Mouse (Mus musculus) left cerebral cortex, postnatal 25 days (tissue): Measurements from ENCODE around the gene Xlr3a. TPM values are rescaled to one million over a fixed set of nuclear protein-coding genes. Genes with fewer than 3 reads are reported as not detected.

Source experiments
- total RNA-seq, 2 experiments: library from RNA; stranded (reverse); gene quantifications; 2 replicates each; pipeline ENCODE4 v1.2.3; 2021

Xlr3a gene
- total RNA-seq, 2 experiments from 2014 or later, result 2.0 to 3.0 TPM

Other genes with a start within 250 kb of the Xlr3a start
- gene Cetn2, start 178.7 kb downstream of the Xlr3a start, total RNA-seq, result 10 to 100 TPM; 51.5 to 52.6 TPM
- gene Nsdhl, start 178.5 kb downstream of the Xlr3a start, total RNA-seq, result 10 to 100 TPM; 23.0 to 25.8 TPM
- under 1 TPM; 0.34 to 0.55 TPM for gene Zfp185, start 109.8 kb downstream of the Xlr3a start, total RNA-seq
- gene Pnma5, start 60.0 kb downstream of the Xlr3a start, total RNA-seq, result under 1 TPM; 0.21 to 0.48 TPM
- 10 to 100 TPM; 12.2 to 14.8 TPM for gene Pnma3, start 32.3 kb downstream of the Xlr3a start, total RNA-seq
- 1 to 10 TPM in 1 of 2 experiments, under 1 TPM in 1; 0.96 to 1.6 TPM for gene Xlr4a, start 14.6 kb downstream of the Xlr3a start, total RNA-seq
- 1 to 10 TPM; 1.0 to 2.5 TPM for gene Gm14685, start 20.0 kb upstream of the Xlr3a start, total RNA-seq
- gene Xlr5b, start 51.7 kb upstream of the Xlr3a start, total RNA-seq, result not detected
- gene DXBay18, start 52.4 kb upstream of the Xlr3a start, total RNA-seq, result under 1 TPM in 1 of 2 experiments, not detected in 1; 0.62 TPM
- gene Spin2d, start 79.9 kb upstream of the Xlr3a start, total RNA-seq, result not detected
- 1 to 10 TPM; 5.1 to 8.5 TPM for gene Xlr3b, start 95.1 kb upstream of the Xlr3a start, total RNA-seq
- under 1 TPM; 0.53 to 0.55 TPM for gene Xlr4b, start 117.2 kb upstream of the Xlr3a start, total RNA-seq
- 10 to 100 TPM; 15.0 to 21.2 TPM for gene F8a, start 131.2 kb upstream of the Xlr3a start, total RNA-seq
- not detected for gene Xlr4c, start 146.0 kb upstream of the Xlr3a start, total RNA-seq
- gene Xlr3c, start 168.3 kb upstream of the Xlr3a start, total RNA-seq, result not detected
- gene Xlr5a, start 195.9 kb upstream of the Xlr3a start, total RNA-seq, result not detected
- gene Xlr5c, start 195.9 kb upstream of the Xlr3a start, total RNA-seq, result not detected
- not detected for gene Gm45015, start 239.7 kb upstream of the Xlr3a start, total RNA-seq
- gene Zfp275, start 245.5 kb upstream of the Xlr3a start, total RNA-seq, result 10 to 100 TPM; 16.6 to 19.0 TPM